ENCODE assay signal across 14 mouse cellular contexts in genomic region chr3:146778913-146779312, GRCm38 (mm10). TPM values are rescaled to one million over a fixed set of nuclear protein-coding genes. Genes with fewer than 3 reads are reported as not detected.
DNase-seq lines count a peak whose midpoint lies in the region; ATAC-seq and TF ChIP-seq lines count a peak whose summit lies in the region.
"Had no signal": no experiment of that assay in that cellular context is flagged by ENCODE, and none has a peak within 500 bp of the region (broad histone marks: within the 10 kb centered on the region; RNA-seq: fewer than 3 reads in every experiment).

No protein-coding gene starts in this region.

- peak overlapping the region; percentile 26 for H3K4me3 ChIP-seq in gastrocnemius, adult 2 months
- peak overlapping the region; percentile 10; the same call in 1 of the 2 replicates for H3K4me3 ChIP-seq in spleen, adult 2 months (ENCODE audit: extremely low read depth, insufficient read depth, insufficient read length)
- H3K4me3 ChIP-seq in hindbrain, embryonic 14.5 days (replicated peaks; ENCODE audit: low read length) = no peak overlapping the region
- H3K4me3 ChIP-seq: embryonic facial prominence, embryonic 10.5 days; heart, embryonic 13.5 days; intestine, embryonic 15.5 days; limb, embryonic 10.5 days had no signal

- TF ChIP-seq POLR2A in spleen, adult 2 months (IDR thresholded peaks at IDR 0.05; ENCODE audit: low read depth, low read length) = no peak

- H3K4me2 ChIP-seq in hindbrain, embryonic 14.5 days (replicated peaks) = no peak overlapping the region
- H3K4me2 ChIP-seq: heart, embryonic 13.5 days; intestine, embryonic 15.5 days had no signal

- no peak for TF ChIP-seq CTCF in gastrocnemius, adult 2 months (IDR thresholded peaks at IDR 0.05)
- TF ChIP-seq CTCF in spleen, adult 2 months (IDR thresholded peaks at IDR 0.05; ENCODE audit: extremely low read depth, insufficient read depth, insufficient read length, insufficient replicate concordance) = no peak

- 14% methylated on average over 8 of the region's 8 CpGs for WGBS in spleen, adult 2 months
- 83% methylated on average over 8 of the region's 8 CpGs for WGBS in hindbrain, embryonic 14.5 days

- no peaks in the 10 kb centered on the region for H3K9me3 ChIP-seq in hindbrain, embryonic 14.5 days (ENCODE audit: control insufficient read depth, low read length)
- H3K9me3 ChIP-seq: embryonic facial prominence, embryonic 10.5 days; heart, embryonic 13.5 days; intestine, embryonic 15.5 days; limb, embryonic 10.5 days had no signal

- intact Hi-C loops in gastrocnemius, adult 2 months (cut with DNase I) = no loop called here

- no peaks in the 10 kb centered on the region for H3K27me3 ChIP-seq in spleen, adult 2 months (ENCODE audit: control insufficient read depth, insufficient read depth, low read length)
- H3K27me3 ChIP-seq in hindbrain, embryonic 14.5 days (ENCODE audit: control insufficient read depth, insufficient read depth, low read length) = no peaks in the 10 kb centered on the region
- H3K27me3 ChIP-seq: heart, embryonic 13.5 days; intestine, embryonic 15.5 days had no signal

- H3K36me3 ChIP-seq in spleen, adult 2 months (ENCODE audit: control insufficient read depth, insufficient read depth, low read length) = no peaks in the 10 kb centered on the region
- H3K36me3 ChIP-seq in hindbrain, embryonic 14.5 days (replicated peaks; ENCODE audit: control insufficient read depth, insufficient read depth) = no peaks in the 10 kb centered on the region
- H3K36me3 ChIP-seq: embryonic facial prominence, embryonic 10.5 days; heart, embryonic 13.5 days; intestine, embryonic 15.5 days; limb, embryonic 10.5 days had no signal

- H3K9ac ChIP-seq in hindbrain, embryonic 14.5 days = no peak overlapping the region
- H3K9ac ChIP-seq: heart, embryonic 13.5 days; intestine, embryonic 15.5 days had no signal

- H3K4me1 ChIP-seq in spleen, adult 2 months (ENCODE audit: control insufficient read depth, insufficient read depth, insufficient read length) = peaks cover 8% of the 10 kb centered on the region
- H3K4me1 ChIP-seq in hindbrain, embryonic 14.5 days (replicated peaks; ENCODE audit: control insufficient read depth, insufficient read depth, low read length) = peaks cover 11% of the 10 kb centered on the region

- H3K27ac ChIP-seq in gastrocnemius, adult 2 months = peak overlapping the region; percentile 39; the same call in 1 of the 2 replicates
- H3K27ac ChIP-seq in spleen, adult 2 months (ENCODE audit: insufficient read depth, low read length) = no peak overlapping the region
- H3K27ac ChIP-seq in hindbrain, embryonic 14.5 days = no peak overlapping the region
- H3K27ac ChIP-seq: embryonic facial prominence, embryonic 10.5 days; heart, embryonic 13.5 days; intestine, embryonic 15.5 days; limb, embryonic 10.5 days had no signal

- ATAC-seq in megakaryocyte-erythroid progenitor cell, adult 5-6 weeks (replicated peaks; ENCODE audit: low FRiP score, low TSS enrichment, poor library complexity, severe bottlenecking) = peak; percentile 44; the same call in 1 of the 2 replicates
- no peak for ATAC-seq in hindbrain, embryonic 14.5 days (ENCODE audit: low FRiP score)
- ATAC-seq: intestine, embryonic 15.5 days had no signal

- no peak for DNase-seq in gastrocnemius, adult 2 months
- DNase-seq in gastrocnemius, adult 18-20 months (ENCODE audit: low spot score) = no peak
- peak in 1 of 2 experiments; percentile 43 for DNase-seq in spleen, adult 2 months (ENCODE audit: low read depth in 1 of 2, low spot score in 2 of 2)
- DNase-seq in spleen, postnatal 14 days (ENCODE audit: low spot score in 2 of 2) = no peak
- no peak for DNase-seq in MN1 (ENCODE audit: low spot score)
- DNase-seq in hindbrain, embryonic 14.5 days (ENCODE audit: low spot score) = no peak
- DNase-seq in frontal cortex, postnatal 25 days (ENCODE audit: low spot score in 2 of 2) = no peak
- DNase-seq: cerebellum, postnatal 10 days; kidney, postnatal 10 days had no signal

RNA-seq across cellular contexts. Expression of gene Prkacb, which starts 33.9 kb away (rescaled TPM):
- total RNA-seq in gastrocnemius, adult 2 months (2021) = 10 to 100 TPM; 44.3 to 45.4 TPM
- total RNA-seq in gastrocnemius, adult 18-20 months (2021) = 10 to 100 TPM; 40.0 to 49.3 TPM
- 21.8 and 24.3 TPM in 2 replicates for polyA plus RNA-seq in spleen, adult 2 months (2012; rRNA removed)
- 33.4 and 35.9 TPM in 2 replicates for total RNA-seq in megakaryocyte-erythroid progenitor cell, adult 5-6 weeks (2014; fragmentation: Nextera tagmentation)
- 39.0 and 68.3 TPM in 2 replicates for total RNA-seq in megakaryocyte-erythroid progenitor cell, adult 5-6 weeks (2017)
- polyA plus RNA-seq in hindbrain, embryonic 14.5 days (2014; fragmentation: Nextera tagmentation; extraction: Ambion mirVana) = 216 and 258 TPM in 2 replicates
